Mouse (Mus musculus) liver, embryonic 16.5 days (tissue): Measurements from ENCODE around the gene Abcb5. TPM values are rescaled to one million over a fixed set of nuclear protein-coding genes. Genes with fewer than 3 reads are reported as not detected.

ENCODE experiments used
- ATAC-seq: fragments of 200-750 bp; cut with Nextera tagmentation; 2 replicates; pipeline ENCODE4 v1.8.0; 2017; ENCODE audit warnings: low read depth, mild to moderate bottlenecking, moderate number of reproducible peaks, moderate library complexity
- H3K27ac ChIP-seq: fragments of 300-500 bp; sonication (generic); 2 replicates; pipeline ENCODE4 v1.5.1; 2014; ENCODE audit warnings: mild to moderate bottlenecking, low read length
- H3K27me3 ChIP-seq: fragments of 300-500 bp; sonication (generic); 2 replicates; pipeline ENCODE4 v1.6.1; 2014; ENCODE audit warnings: low read depth, low read length, mixed read lengths; ENCODE audit not compliant: control insufficient read depth, insufficient read depth
- H3K36me3 ChIP-seq: fragments of 300-500 bp; sonication (generic); 2 replicates; pipeline ENCODE4 v1.6.1; 2014; ENCODE audit warnings: mild to moderate bottlenecking; ENCODE audit not compliant: control insufficient read depth, insufficient read depth
- H3K4me1 ChIP-seq: fragments of 300-500 bp; sonication (generic); 2 replicates; pipeline ENCODE4 v1.6.1; 2014; ENCODE audit warnings: low read depth, low read length, mixed read lengths; ENCODE audit not compliant: control insufficient read depth
- H3K4me2 ChIP-seq: fragments of 300-500 bp; sonication (generic); 2 replicates; pipeline ENCODE4 v1.6.1; 2014; ENCODE audit warnings: low read depth, low read length, mixed read lengths
- H3K4me3 ChIP-seq: fragments of 300-500 bp; sonication (generic); 2 replicates; pipeline ENCODE4 v1.5.1; 2014; ENCODE audit warnings: low read depth, mild to moderate bottlenecking, low read length
- H3K9ac ChIP-seq: fragments of 300-500 bp; sonication (generic); 2 replicates; pipeline ENCODE4 v1.6.1; 2014; ENCODE audit warnings: low read depth, low read length
- H3K9me3 ChIP-seq: fragments of 300-500 bp; sonication (generic); replicated peaks from 2 replicates; pipeline ENCODE4 v1.6.1; 2016; ENCODE audit warnings: low read length; ENCODE audit not compliant: control insufficient read depth
- WGBS: fragments of 180-500 bp; shearing (Covaris S2); extraction: QIAGEN DNeasy Blood & Tissue Kit; methylation state at CpG from one replicate; pipeline ENCODE4 v1.1.7; 2014; ENCODE audit not compliant: insufficient replicate concordance; 5-methylcytosine and 5-hydroxymethylcytosine counted together
- polyA plus RNA-seq: library from polyadenylated mRNA; unstranded; fragments of >200 nt; fragmentation: Nextera tagmentation; extraction: Ambion mirVana; gene quantifications from 2 replicates; pipeline ENCODE4 v1.2.1, GENCODE M21; 2015

Abcb5 gene
- polyA plus RNA-seq, 1 experiment from 2014 or later = not detected

DNA sequence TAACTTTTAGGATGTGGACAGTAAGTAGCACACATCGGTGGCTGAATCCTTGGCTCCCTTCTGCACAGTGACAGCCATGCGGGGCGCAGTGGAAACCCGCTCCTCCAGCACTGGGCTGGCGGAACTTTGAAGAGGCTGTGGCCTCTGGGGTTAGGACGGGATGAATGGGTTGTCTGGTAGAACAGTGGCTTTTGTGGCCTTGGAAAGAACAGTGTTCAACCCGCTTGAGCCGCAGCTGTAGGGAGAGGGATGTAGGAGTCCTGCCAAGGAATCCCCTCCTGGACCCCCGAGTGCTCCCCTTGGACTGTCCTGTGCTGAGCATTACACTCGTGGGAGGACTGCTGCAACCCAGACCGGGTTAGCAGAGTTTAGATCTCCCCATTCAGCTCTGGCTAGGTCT is 116.2 kb downstream of the Abcb5 start:
- peaks cover 80% of the 10 kb centered on the region for H3K27me3 ChIP-seq
- no peak overlapping the region for H3K4me2 ChIP-seq
- H3K4me1 ChIP-seq = no peaks in the 10 kb centered on the region; the same call in none of the 2 replicates
- under 1% methylated on average over 11 of the region's 11 CpGs for WGBS
- no peak overlapping the region for H3K4me3 ChIP-seq
- H3K36me3 ChIP-seq = no peaks in the 10 kb centered on the region
- no peak for ATAC-seq
- H3K9me3 ChIP-seq = no peaks in the 10 kb centered on the region
- H3K27ac ChIP-seq = no peak overlapping the region
- H3K9ac ChIP-seq = no peak overlapping the region

DNA sequence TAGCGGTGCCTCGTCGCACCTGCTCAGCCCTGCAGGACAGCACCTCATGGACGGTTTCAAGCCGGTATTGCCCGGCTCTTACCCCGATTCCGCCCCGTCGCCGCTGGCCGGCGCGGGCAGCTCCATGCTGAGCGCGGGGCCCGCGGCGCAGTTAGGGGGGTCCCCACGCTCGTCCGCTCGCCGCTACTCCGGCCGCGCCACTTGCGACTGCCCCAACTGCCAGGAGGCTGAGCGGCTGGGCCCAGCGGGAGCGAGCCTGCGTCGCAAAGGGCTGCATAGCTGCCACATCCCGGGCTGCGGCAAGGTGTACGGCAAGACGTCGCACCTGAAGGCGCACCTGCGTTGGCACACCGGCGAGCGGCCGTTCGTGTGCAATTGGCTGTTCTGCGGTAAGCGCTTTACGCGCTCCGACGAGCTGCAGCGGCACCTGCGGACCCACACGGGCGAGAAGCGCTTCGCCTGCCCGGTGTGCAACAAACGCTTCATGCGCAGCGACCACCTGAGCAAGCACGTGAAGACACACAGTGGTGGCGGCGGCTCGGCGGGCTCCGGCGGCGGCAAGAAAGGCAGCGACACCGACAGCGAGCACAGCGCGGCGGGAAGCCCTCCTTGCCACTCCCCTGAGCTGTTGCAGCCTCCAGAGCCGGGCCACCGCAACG is 116.9 kb downstream of the Abcb5 start:
- Histone ChIP-seq H3K4me3 (peak overlapping the region; percentile 36; the same call in 1 of the 2 replicates), H3K27me3 (peaks cover 79% of the 10 kb centered on the region)

DNA sequence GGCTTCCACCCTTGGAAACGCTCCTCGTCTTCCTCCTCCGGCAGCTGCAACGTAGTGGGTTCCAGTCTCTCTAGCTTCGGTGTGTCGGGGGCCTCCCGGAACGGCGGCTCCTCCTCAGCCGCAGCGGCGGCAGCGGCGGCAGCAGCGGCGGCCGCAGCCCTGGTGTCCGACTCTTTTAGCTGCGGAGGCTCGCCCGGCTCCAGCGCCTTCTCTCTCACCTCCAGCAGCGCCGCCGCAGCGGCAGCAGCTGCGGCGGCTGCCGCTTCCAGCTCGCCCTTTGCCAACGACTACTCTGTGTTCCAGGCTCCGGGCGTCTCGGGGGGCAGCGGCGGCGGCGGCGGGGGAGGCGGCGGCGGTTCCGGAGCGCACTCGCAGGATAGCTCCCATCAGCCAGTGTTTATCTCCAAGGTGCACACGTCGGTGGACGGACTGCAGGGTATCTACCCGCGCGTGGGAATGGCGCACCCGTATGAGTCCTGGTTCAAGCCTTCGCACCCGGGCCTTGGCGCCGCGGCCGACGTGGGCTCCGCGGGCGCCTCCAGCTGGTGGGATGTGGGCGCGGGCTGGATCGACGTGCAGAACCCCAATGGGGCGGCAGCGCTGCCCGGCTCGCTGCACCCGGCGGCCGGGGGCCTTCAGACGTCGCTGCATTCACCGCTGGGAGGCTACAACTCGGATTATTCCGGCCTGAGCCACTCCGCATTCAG is 117.6 kb downstream of the Abcb5 start:
- Histone ChIP-seq H3K27me3 (peaks cover 80% of the 10 kb centered on the region), H3K9me3 (no peaks in the 10 kb centered on the region), H3K4me1 (no peaks in the 10 kb centered on the region; the same call in none of the 2 replicates), H3K4me3 (peak overlapping the region; percentile 36), H3K27ac (no peak overlapping the region), H3K9ac (no peak overlapping the region), H3K4me2 (peak overlapping the region; percentile 43), H3K36me3 (no peaks in the 10 kb centered on the region)
- under 1% methylated on average over 80 of the region's 80 CpGs for WGBS
- no peak for ATAC-seq

More for the DNA sequence above, 116.9 kb downstream of the Abcb5 start:
- ATAC-seq = no peak
- Histone ChIP-seq H3K4me1 (no peaks in the 10 kb centered on the region; the same call in none of the 2 replicates), H3K9ac (no peak overlapping the region), H3K4me2 (0 out of 2 replicates have a peak overlapping the region, but pooled peaks have one; percentile 1), H3K9me3 (no peaks in the 10 kb centered on the region), H3K36me3 (no peaks in the 10 kb centered on the region), H3K27ac (no peak overlapping the region)
- 3% methylated on average over 78 of the region's 78 CpGs for WGBS

DNA sequence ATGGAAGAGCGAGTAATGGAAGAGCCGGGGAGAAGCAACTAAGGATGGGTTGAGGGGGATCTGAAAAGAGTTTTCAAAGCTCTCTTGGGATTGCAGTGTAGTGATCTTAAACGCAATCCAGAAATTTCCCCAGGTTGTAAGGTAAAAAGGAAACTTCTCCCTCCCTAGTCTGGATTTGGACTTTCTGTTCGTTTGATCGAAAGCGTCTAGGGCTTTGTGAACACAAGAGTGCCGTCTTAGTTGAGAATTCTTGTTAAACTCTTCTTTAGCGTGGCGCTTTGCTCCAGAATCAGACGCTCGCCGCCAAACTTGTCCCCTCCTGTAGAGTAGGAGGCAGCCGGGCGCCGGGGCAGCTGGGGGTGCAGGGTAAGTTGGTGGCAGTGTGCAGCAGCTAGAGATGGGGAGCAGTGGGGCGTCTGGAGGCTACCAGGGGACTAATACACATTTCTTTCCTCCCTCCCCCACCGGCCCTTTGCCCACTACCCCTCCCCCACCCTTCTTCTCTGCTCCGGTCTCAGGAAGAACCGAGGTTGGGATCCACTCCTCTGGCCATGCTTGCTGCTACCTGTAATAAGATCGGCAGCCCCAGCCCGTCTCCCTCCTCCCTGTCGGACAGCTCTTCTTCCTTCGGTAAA is 118.2 kb downstream of the Abcb5 start:
- peak overlapping the region; percentile 36 for H3K4me3 ChIP-seq
- H3K4me2 ChIP-seq = peak overlapping the region; percentile 43
- H3K9ac ChIP-seq = no peak overlapping the region
- H3K27me3 ChIP-seq = peaks cover 80% of the 10 kb centered on the region
- no peak overlapping the region for H3K27ac ChIP-seq
- H3K36me3 ChIP-seq = no peaks in the 10 kb centered on the region
- no peak for ATAC-seq
- H3K4me1 ChIP-seq = no peaks in the 10 kb centered on the region; the same call in none of the 2 replicates
- H3K9me3 ChIP-seq = no peaks in the 10 kb centered on the region
- WGBS = 2% methylated on average over 23 of the region's 23 CpGs

DNA sequence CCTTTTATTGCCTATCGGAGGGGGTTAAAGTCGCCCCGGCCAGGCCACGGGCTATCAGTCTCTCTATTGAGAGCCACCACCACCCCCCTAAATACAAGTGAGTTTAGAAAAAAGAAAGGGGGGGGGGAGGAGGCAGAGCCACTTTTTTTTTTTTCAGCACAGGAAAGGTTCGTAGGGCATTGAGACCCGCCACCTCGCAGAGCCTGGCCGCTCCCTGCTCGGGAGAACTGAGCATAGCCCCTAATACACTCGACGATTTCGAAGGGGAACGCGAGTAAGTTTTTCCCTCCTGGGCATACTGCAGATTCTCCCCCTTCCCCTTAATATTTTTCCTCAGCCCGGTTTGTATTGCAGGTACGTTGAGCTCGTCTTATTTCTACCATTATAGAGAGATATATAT is 118.8 kb downstream of the Abcb5 start:
- H3K4me3 ChIP-seq = peak overlapping the region; percentile 47
- ATAC-seq = no peak

DNA sequence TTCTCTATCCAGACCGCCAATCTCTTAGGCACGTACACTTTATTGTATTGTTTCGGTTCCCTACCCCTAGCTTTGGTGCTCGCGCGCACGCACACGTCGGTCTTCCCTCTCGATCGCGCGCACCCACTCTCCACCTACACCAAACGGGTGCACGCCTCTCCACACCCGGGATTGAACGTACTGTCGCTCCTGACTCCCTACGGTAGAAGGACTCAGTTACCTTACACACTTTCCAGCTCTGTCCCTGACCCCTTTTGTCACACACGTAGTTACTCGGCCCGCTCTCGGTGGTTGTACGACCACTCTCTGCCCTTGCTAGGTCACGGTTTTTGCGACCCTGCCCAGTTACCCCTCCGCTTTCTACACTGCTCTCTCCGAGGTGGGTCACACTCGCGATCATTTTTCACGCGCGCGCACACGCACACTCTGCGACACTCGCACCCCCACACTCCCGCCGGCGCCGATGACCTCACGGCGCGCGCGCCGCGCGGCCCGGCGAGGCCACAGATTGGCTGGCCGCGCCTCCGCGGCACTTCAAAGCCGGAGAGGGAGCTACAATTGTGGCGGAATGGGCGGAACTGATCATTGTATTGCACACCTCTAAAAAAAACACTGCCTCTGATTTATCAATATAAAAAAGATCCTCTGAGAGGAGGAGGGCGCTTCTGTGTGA is 119.4 kb downstream of the Abcb5 start:
- peak; percentile 13; the same call in 1 of the 2 replicates for ATAC-seq
- H3K4me2 ChIP-seq = peak overlapping the region; percentile 71
- no peak overlapping the region for H3K9ac ChIP-seq
- peak overlapping the region; percentile 47 for H3K4me3 ChIP-seq
- H3K36me3 ChIP-seq = no peaks in the 10 kb centered on the region
- WGBS = under 1% methylated on average over 59 of the region's 59 CpGs
- no peaks in the 10 kb centered on the region; the same call in none of the 2 replicates for H3K4me1 ChIP-seq
- no peaks in the 10 kb centered on the region for H3K9me3 ChIP-seq
- no peak overlapping the region for H3K27ac ChIP-seq
- H3K27me3 ChIP-seq = peaks cover 82% of the 10 kb centered on the region

More for the DNA sequence above, 118.8 kb downstream of the Abcb5 start:
- no peak overlapping the region for H3K9ac ChIP-seq
- no peaks in the 10 kb centered on the region for H3K36me3 ChIP-seq
- no peaks in the 10 kb centered on the region for H3K9me3 ChIP-seq
- no peak overlapping the region for H3K27ac ChIP-seq
- H3K4me1 ChIP-seq = no peaks in the 10 kb centered on the region; the same call in none of the 2 replicates
- 2% methylated on average over 17 of the region's 17 CpGs for WGBS
- H3K27me3 ChIP-seq = peaks cover 85% of the 10 kb centered on the region
- peak overlapping the region; percentile 71 for H3K4me2 ChIP-seq

DNA sequence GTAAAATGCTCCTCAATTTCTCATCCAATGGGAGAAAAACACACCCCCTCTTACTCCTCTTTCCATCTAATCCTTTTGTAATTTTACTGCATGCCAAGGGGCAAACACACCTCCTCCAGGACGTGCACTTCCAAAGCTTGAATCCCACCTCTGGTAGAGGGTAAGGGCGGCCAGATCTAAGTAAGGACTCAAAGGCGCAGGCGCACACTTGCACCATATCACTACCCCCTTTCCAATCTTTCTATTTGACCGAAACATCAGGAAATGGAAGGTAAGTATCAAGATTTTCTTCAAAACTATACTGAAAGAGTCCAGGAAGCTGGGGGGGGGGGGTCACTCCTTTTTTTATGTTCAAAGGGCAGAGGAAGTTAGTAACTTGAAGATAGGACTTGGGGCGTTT is 120.0 kb downstream of the Abcb5 start, which contains the start of gene Sp8:
Sp8 (plus strand) TSS at position 109 of the 400 bp plus-strand sequence.
- H3K27me3 ChIP-seq = peaks cover 85% of the 10 kb centered on the region
- no peaks in the 10 kb centered on the region for H3K9me3 ChIP-seq
- H3K4me2 ChIP-seq = peak within 1 kb of the TSS; percentile 71
- no peak within 1 kb of the TSS for H3K27ac ChIP-seq
- H3K4me3 ChIP-seq = peak within 1 kb of the TSS; percentile 47
- H3K4me1 ChIP-seq = no peaks in the 10 kb centered on the region; the same call in none of the 2 replicates
- H3K36me3 ChIP-seq = no peaks in the 10 kb centered on the region
- H3K9ac ChIP-seq = no peak within 1 kb of the TSS
- ATAC-seq = no peak
- WGBS = under 1% methylated on average over 6 of the region's 6 CpGs

DNA sequence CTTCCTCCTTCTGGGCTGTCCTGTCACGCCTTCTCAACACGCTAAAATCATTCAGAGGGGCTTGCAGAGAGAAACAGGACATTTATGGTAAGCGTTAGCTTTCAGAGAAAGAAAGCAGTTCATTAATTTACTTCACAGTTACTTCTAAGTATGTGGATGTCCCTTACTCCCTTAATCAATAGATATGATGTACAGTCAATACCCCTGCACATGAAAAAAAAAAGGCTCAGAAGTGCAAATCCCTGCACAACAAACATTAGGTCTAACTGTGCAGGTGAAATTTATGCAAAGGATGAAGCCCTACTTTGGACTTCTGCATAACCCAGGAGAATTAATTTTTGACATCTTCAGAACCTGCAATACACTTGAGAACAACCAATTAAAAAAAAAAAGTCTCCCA is 120.9 kb downstream of the Abcb5 start:
- no peaks in the 10 kb centered on the region; the same call in none of the 2 replicates for H3K4me1 ChIP-seq
- no peak overlapping the region for H3K4me3 ChIP-seq
- no peaks in the 10 kb centered on the region for H3K36me3 ChIP-seq
- no peak overlapping the region for H3K27ac ChIP-seq
- H3K4me2 ChIP-seq = no peak overlapping the region
- ATAC-seq = no peak
- no peaks in the 10 kb centered on the region for H3K9me3 ChIP-seq
- H3K27me3 ChIP-seq = peaks cover 87% of the 10 kb centered on the region
- WGBS = 1% methylated on average over 3 of the region's 3 CpGs
- no peak overlapping the region for H3K9ac ChIP-seq
